Mouse (Mus musculus) B cell, adult (primary cell): ENCODE results near the gene Dbr1. TPM values are rescaled to one million over a fixed set of nuclear protein-coding genes. Genes with fewer than 3 reads are reported as not detected.

Experiments
- total RNA-seq: library from RNA; stranded (reverse); gene quantifications from 4 replicates; pipeline ENCODE4 v1.2.4, GENCODE M21; 2023; ENCODE audit not compliant: inconsistent age

Gene Dbr1
- total RNA-seq = 24.8 to 30.8 TPM (median 26.7 TPM) in 4 replicates

DNA sequence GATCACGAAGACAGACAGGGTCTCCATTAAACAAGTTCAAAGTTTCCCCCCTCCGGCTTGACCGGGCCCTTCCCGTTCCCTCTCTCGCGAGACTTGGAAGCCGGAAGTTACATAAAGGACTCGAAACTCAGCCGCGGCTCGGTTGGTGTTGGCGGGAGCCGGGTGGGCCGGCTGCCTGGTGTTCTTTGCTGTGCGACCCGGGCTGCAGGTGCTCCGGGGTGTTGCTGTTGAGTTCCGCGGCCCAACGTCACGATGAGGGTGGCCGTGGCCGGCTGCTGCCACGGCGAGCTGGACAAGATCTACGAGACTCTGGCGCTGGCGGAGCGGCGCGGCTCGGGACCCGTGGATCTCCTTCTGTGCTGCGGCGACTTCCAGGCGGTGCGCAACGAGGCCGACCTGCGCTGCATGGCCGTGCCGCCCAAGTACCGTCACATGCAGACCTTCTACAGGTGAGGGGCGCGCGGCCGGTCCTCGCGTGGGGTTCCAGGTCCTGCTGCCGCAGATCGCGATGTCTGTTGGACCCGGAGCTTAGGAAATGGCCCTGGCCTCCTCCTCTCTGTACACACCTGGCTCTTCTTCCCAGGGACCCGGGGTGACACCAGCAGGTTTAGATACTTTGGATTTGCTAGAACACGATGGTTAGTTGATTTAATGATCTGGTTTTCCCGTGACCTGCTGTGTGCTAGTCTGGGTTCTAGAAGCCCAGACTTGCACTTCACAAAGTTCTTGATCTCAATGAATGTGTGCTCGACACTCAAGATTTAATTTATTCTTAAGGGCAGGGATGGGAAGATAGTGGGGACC lies at the start of gene Dbr1:
Dbr1 (plus strand) TSS at position 123 of the 804 bp plus-strand sequence.

DNA sequence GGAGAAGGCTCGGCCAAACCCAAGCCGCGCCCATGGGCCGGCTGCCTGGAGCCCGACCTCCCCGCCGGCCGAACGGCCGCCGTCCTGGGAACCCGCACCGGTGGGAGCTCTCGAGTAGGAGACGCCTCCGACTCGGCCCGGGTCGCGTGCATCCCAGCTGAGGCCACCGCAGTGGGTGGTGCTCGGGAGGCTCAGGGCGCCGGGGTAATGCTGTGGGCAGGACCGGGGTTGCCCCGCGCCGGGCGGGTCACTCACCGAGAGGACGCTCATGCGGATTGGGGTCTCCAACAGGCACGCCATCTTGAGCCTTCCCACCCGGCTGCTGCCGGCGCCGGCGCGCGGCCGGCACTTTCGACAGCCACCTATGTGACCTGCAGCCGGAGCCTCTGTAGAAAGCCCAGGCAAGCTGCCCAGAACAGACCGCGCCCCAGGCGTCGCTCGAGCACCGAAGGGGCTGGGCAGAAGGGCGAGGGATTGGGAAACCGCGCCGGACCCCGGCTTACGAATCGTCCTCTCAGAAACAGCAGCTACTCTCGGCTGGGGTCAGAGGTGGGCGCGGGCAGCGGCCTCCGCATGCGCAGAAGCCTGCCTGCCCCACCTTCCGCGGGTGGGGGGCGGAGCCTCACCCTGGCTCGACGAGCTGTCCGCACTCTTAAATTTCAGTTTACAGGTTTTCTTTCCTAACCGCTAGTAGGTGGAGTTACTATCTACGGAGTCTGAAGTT lies 7.1 kb upstream of the Dbr1 start, which contains the start of gene Armc8:
Armc8 (minus strand) TSS at position 553 of the 724 bp plus-strand sequence.

DNA sequence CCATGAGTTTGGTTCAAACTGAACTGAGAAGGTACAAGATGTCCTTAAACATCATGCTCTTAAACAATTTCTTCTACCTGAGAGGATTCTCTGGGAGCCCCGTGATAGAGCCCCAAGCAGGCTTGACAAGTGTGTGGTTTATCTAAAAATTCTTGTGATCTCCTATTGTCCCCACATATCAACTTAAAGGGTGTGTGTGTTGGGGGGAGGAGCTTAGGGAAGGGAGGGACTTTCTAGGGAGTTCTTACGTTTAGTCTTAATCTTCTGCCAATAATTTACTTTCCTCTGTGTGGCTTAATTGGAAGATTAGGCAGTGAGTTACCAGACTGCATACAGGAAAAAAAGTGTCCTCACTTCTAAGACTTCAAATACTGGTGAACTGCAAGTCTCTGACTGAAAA lies 36.6 kb downstream of the Dbr1 start, which contains the start of gene A4gnt:
A4gnt (plus strand) TSS at position 301 of the 400 bp plus-strand sequence.

DNA sequence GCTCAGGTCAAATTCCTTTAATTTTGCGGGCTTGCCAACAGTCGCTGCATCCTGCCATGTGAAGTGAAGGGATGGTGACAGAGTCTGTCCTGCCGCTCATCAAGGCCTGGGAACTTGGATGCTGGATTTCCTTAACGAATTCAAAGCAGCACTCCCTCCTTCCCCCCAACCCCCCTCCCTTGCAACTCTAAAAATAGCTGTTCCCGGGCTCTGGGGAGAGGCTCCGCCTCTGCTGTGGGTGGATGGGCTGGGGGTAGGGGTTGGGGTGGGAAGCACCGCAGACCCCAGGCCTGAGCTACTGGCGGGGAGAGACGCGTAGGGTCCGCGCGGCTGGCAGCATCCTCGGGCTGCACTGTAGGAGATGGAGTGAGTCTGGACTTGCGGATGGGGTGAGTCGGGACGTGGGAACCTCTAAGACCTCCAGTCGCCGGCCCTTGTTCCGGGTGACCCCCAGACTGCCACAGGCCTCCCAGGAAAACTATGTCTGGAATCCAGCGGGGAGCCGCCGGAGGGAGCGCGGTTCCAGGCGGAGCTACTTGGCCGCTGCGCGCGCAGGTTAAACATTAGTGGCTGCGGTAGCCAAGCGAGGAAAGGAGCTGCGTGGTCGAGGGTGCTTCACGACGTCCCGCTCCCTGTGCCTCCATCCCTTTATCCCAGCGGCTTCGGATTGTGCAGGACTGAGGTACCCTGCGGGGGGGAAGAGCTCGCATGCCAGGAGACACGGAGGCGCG lies 53.8 kb downstream of the Dbr1 start, which contains the start of gene Dzip1l:
Dzip1l (plus strand) TSS at position 216 of the 731 bp plus-strand sequence.

Other genes starting within 250 kb of the Dbr1 start
- gene Esyt3, start 217.2 kb upstream of the Dbr1 start, total RNA-seq = not detected in 4 replicates
- 0.39 to 0.48 TPM (median 0.45 TPM) in 3 of 4 replicates, not detected in the other for gene Mras, start 138.4 kb upstream of the Dbr1 start, total RNA-seq
- gene Nme9, start 124.3 kb upstream of the Dbr1 start, total RNA-seq = not detected in 4 replicates
- 29.2 to 31.3 TPM (median 30.7 TPM) in 4 replicates for gene Armc8, start 6.9 kb upstream of the Dbr1 start, total RNA-seq
- not detected in 4 replicates for gene A4gnt, start 36.7 kb downstream of the Dbr1 start, total RNA-seq
- not detected in 4 replicates for gene Dzip1l, start 53.7 kb downstream of the Dbr1 start, total RNA-seq
- gene Cldn18, start 141.5 kb downstream of the Dbr1 start, total RNA-seq = not detected in 4 replicates